Mouse (Mus musculus): ENCODE measurements at regions not wholly inside any gene's neighbourhood (a gene's known extent, or its start where the extent isn't known, plus 50 kb on each side); places are given as distances from the start of the nearest gene placed in this dataset.
"Not testable (repeated sequence)": the region's sequence is repeated elsewhere in the genome, so short reads cannot be mapped to it uniquely, and the experiment has no call there.

DNA sequence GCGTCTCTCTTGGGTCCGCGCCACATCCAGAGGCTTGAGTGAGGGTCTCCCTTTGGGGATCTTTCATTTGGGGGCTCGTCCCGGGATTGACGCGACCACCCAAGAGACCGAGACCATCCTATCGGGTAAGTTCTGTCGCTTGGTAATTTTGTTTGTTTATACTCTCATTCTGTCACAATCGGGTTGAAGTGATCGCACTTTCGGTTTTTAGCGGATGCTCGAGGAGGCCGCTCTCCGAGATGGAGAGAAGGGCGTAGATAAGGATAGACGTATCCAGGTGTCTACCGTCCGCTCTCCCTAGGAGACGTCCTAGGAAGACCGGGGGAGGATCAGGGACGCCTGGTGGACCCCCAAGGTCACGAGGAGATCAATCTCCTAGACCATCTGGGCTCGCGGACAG lies 199.3 kb upstream of the Mrpl21 start:
- peak; percentile 5 for DNase-seq

DNA sequence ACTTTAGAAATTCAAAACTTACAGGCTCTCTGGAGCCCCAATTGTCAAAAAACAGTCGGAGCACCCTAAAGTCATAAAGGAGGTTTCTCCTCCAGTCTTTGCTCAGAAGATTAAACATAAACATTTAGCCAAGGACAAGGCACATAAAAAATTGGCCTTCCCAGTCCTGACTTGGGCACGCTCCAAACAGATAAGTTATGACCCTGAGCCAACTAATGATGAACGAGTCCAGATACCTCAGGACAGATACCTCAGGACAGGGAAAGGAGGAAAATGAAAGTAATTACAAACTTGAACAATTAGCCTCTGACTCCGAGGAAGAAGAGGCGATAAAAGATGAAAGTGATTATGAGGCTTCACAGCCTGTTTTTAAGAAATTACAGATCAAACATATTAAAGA lies 190.9 kb upstream of the Mrpl21 start:
- not testable (repeated sequence) for DNase-seq
